Mouse (Mus musculus): ENCODE measurements around the gene Map3k11.

Map3k11 gene

DNA sequence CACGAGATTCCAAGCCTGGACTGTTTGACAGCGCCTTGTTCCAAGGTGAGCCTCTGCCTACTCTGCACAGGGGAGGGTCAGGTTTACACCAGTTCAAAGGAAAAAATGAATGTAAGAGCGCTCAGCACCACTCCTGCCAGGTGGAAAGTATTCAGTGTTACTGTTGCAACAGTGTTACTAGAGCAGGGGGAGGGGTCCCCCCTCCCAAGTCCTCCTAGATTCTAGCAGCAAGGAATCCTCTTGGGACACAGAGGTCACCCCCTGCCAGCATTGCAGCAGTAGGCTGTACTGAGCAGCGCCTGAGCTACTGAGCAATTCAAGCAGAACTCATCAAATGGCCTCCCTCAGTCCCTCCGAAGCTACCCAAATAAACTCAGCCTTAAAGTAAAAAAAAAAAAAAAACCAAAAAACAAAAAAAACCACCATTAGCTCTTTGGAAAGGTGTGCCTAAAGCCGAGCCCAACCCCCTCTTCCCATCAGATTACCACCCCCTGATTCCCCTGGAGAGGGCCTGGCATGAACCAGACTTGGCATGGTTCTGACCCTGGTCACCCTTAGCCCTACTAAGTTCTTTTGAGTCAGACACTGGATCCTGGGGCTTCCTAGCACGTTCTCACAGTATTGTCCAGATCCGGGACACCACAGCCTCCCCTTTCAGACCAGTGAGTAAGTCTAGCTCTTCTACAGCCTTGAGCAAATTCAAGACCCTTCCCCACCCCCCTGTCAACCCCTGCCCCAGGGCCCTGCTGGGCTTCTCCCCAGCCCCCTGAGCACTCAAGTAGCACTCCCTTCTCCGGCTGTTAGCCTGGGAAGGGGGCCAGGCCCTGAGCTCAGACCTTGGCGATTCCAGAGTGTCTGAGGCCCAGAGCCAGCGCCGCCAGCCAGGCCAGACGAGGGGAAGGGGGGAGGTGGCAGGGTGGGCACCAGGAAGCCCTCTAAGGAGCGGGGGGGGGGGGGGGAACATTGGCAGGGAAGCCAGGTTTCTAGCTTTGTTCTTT is 52.1 kb downstream of the Map3k11 start, which contains the start of gene Ltbp3:
Gene Ltbp3, plus strand, starts transcription at position 585 of the 998 bp plus-strand sequence.
- DNase-seq: peak in 1 of 2 experiments; percentile 34

DNA sequence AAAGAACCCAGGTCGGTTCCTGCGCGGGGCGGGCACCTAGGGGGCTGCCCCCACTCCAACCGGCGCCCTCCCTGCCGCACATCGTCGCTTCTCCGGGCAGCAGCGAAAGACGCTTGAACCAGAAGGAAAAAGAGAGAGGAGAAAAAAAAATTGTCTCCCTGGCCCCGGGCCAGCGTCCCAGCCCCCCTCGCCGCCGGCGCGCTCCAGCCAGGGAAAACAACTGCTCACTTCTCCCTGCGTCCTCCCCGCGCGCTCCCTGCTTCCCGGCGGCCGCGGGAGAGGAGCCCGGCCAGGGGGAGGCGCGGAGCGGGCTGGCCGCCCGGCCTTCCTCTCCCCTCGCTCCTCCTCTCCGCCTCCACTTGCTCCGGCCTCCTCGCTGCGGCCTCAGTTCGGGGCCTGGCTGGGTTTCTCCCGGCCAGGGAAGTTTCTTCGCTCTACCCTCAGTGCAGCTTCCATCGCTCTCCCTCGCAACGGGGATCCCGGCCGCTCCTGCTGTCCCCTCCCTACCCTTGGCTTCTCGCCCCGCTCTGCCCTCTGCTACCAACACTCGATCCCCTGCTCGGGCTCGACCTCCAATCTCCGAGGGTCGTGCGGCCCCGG is 53.2 kb downstream of the Map3k11 start:
- peak; percentile 62 to 65 for DNase-seq

DNA sequence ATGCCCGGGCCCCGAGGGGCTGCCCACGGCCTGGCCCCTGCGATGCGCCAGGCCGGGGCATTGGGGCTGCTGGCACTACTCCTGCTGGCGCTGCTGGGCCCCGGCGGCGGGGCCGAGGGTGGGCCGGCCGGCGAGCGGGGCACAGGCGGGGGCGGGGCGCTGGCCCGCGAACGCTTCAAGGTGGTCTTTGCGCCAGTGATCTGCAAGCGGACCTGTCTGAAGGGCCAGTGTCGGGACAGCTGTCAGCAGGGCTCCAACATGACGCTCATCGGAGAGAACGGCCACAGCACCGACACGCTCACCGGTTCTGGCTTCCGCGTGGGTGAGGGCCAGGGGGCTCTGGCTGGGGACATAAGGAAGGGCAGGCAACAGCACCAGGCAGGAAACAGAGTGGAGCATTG is 53.7 kb downstream of the Map3k11 start:
- DNase-seq: no peak

DNA sequence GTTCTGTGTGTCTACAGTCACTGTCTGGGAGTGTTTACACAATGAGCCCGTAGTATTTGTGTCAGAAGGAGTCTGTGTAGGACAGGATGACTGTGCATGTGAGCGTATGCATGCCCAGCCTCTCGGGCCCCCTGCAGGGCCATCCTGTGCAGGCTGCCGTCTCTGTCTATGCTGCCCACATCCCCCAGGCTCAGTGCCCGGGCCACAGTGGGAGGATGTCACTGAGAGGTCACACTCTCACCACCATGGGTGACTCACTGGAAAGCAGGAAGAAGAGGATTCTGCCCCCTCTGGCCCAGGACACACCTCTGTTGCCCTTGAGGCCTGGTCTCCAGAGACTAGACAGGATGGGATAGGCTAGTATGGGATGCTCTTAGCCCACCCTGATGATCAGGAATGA is 55.0 kb downstream of the Map3k11 start:
- DNase-seq: no peak

DNA sequence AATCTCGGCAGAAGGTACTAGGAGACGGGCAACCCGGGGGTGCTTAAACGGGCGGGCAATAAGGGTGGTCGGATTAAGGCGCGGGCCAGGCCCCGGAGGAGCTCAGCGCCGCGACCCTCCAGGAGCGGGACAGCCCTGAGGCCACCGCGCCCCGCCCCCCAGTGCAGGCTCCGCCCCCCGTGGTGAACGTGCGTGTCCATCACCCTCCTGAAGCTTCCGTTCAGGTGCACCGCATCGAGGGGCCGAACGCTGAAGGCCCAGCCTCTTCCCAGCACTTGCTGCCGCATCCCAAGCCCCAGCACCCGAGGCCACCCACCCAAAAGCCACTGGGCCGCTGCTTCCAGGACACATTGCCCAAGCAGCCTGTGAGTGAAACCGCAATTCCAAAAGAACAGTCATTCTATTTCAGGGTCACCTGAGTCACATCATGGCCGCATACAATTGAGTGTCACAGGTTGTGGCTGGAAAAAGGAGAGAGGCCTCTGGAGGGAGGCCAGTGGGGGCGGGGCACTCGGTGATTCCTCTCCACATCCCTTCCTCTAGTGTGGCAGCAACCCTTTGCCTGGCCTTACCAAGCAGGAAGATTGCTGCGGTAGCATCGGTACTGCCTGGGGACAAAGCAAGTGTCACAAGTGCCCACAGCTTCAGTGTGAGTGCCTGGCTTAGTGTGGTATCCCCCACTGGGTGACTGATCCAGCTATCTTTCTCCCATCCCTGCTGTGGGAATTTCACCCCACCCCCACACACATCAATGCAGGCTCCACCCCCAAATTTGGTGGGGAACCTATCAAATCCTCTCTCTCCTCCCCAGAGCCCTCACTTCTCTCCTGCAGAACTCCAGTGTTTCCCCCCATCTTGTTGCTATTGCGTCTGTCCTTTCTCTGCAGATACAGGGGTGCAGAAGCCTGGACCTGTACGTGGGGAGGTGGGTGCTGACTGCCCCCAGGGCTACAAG is 57.5 kb downstream of the Map3k11 start:
- DNase-seq: no peak

DNA sequence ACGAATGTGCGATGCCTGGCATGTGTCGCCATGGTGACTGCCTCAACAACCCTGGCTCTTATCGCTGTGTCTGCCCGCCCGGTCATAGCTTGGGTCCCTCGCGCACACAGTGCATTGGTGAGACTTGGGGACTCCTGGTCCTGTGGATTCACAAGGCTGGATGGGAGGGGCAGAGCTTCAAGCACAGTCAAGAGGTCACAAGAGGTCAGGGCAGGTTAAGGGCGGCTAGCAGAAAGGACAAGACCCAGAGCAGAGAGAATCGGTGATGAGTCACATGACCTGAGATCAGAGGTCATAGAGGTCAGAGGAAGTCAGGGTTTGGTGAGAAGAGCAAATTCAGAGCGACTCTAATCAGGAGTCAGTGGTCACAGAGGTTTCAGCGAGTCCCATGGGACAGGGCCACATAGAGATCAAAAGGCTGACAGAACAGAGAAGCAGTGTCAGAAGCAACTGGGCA is 58.4 kb downstream of the Map3k11 start:
- no peak for DNase-seq

DNA sequence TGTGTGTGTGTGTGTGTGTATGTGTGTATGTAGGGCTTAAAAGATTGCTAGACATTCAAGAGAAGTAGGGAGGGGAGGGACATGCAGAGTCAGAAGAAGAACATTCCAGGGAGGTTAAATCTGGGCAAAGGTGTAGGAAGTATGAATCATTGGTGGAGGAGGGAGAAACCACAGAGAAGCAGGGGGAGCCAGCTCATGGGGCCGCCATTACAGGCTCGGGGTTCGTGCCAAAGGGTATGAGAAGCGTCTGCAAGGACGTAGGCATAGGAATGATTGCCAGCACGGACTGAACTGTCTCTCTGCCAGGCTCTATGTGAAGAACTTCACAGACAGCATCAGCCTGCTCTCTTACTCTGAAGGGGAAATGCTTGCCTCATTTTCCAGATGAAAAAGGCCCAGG is 60.9 kb downstream of the Map3k11 start:
- no peak for DNase-seq

DNA sequence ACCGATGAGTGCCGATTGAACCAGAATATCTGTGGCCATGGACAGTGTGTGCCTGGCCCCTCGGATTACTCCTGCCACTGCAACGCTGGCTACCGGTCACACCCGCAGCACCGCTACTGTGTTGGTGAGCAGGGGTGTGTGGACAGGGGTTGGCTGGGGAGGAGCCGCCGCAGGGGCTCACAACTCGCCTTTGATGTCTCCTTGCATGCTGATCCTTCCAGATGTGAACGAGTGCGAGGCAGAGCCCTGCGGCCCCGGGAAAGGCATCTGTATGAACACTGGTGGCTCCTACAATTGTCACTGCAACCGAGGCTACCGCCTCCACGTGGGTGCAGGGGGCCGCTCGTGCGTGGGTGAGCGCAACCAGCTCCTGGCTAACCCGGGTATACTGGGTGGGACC is 62.4 kb downstream of the Map3k11 start:
- DNase-seq: no peak

DNA sequence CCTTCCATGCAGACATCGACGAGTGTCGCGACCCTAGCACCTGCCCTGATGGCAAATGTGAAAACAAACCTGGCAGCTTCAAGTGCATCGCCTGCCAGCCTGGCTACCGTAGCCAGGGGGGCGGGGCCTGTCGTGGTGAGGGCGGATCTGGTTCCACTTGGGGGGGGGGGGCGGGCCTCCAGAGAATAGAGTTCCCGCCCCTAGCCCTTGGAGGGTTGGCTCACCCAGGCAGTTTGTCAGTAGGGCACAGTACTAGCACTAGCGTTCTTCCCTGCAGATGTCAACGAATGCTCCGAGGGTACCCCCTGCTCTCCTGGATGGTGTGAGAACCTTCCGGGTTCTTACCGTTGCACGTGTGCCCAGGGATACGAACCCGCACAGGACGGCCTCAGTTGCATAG is 63.2 kb downstream of the Map3k11 start:
- peak; percentile 44 to 59 for DNase-seq

Data from kidney, adult 8-10 months (tissue).